Mouse (Mus musculus) skeletal muscle tissue, adult 2 months (tissue): Measurements from ENCODE around the gene Olfr418.
"Not testable (repeated sequence)": the region's sequence is repeated elsewhere in the genome, so short reads cannot be mapped to it uniquely, and the experiment has no call there.

ENCODE experiments used
- DNase-seq: peaks from one replicate; pipeline ENCODE4 v3.0.0-alpha.2; 2012; ENCODE audit warnings: low read depth, low spot score

Olfr418 gene

GRCm38 (mm10) chr1:173265701-173266100, at the start of gene Olfr418:
Gene Olfr418 (plus strand): TSS chr1:173266001.
- no peak for DNase-seq

- no peak for DNase-seq
Observed at GRCm38 (mm10) chr1:173216481-173216880, 49.3 kb upstream of the Olfr418 start.

- DNase-seq, result no peak
Observed at GRCm38 (mm10) chr1:173227081-173227480, 38.7 kb upstream of the Olfr418 start, which contains the start of gene Fcer1a. Gene Fcer1a (minus strand): TSS chr1:173227214.

GRCm38 (mm10) chr1:173237004-173237403, 28.8 kb upstream of the Olfr418 start:
- not testable (repeated sequence) for DNase-seq

DNA sequence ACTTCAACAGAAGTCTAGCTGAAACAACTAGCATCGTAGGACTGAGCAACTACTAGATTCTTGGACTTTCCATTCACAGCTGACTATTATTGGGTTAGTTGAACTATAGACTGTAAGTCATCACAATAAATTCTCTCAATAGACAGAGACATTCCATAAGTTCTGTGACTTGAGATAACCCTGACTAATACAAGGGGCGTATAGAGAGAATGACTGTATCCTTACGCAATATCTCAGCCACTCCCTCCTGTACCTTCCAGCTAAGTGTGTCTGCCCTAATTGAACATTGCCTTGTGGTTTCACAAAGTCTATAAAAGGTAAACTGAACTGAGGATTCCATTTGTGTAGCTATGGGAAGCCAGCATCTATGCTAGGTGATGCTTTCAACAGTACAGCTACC, 15.9 kb upstream of the Olfr418 start:
- no peak for DNase-seq

- no peak for DNase-seq
Observed at GRCm38 (mm10) chr1:173277677-173278076, 11.9 kb downstream of the Olfr418 start, which contains the start of gene Mptx2. Gene Mptx2 (minus strand): TSS chr1:173277777.

- not testable (repeated sequence) for DNase-seq
Observed at GRCm38 (mm10) chr1:173302795-173303194, 37.0 kb downstream of the Olfr418 start.

- DNase-seq, result not testable (repeated sequence)
Observed at GRCm38 (mm10) chr1:173313535-173314050, 47.8 kb downstream of the Olfr418 start.

DNA sequence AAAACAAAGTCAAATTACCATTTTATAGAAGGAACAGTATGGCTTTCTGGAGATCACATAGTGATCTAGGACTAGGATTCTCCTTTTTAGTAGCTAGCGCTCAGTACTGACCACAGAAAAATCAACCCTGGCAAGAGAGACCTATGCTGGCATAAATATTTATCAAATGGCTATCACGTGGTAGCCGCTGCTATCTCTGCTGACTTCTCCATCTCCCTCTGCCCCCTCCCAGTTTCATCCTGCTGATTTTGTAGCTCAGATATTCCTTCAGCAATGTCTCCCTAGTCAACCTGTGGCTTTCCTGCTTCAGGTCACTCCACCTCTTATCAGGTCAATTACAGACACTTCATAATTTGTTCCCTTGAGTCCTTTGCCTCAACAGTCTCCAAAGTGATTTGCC, 49.9 kb downstream of the Olfr418 start:
- DNase-seq, result no peak

DNA sequence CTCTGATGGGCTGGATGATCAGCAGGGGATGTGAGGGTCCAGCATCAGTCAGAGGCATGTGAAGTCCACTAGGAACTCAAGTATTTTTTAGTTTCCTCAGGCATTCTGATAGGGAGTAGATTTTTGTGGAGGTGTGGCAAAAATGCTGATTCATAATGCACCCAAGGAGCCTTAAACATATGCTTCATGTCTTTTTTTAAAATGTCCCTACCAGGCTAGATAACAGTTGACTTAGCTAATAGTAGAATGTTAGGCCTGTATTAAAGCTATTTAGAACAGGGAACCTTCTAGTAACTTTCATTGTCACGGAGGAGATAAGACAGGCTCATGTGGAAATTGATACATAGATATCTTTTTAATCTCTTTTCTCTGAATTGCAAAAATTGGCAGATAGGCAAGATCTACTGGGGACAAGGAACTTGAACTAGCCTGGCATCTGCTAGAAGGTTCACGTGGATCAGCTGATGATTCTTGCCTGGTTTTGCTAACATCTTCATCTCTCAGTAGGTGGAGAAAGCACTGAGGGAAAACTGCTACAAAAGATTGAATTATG, 52.2 kb downstream of the Olfr418 start:
- DNase-seq, result no peak

DNA sequence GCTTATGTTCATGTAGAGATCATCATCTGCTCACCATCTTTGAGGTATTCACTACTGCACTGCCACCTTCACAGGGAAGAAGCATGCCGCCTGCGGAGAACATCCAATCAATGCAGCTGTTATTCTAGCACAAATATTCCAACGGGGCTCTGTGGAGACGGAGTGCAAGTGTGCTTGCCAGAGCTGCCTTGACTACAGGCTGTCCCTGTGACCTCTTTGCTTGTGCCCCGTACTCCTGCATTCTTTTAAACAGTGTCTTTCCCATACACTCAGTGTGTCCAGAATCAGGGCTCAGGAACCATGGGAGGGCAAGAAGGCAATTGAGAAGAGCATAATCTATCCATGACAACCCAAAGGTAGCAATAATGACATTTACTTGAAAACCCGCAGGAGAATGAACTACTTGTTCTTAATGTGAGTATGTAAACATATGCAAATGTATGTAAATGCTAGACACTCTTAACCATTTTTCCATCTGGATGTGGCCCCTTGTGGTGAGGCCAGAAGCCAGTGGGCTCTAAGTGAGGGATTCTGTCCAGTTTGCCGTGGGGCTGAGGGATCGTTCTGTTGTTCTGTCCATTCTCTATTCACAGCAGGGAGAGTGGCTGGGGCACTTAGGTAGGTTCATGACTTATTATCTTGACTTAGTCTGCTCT, 55.9 kb downstream of the Olfr418 start:
- no peak for DNase-seq

- DNase-seq, result no peak
Observed at GRCm38 (mm10) chr1:173322249-173322627, 56.4 kb downstream of the Olfr418 start.
